Mouse (Mus musculus) heart, embryonic 14.5 days (tissue): Measurements from ENCODE around the gene Hivep3. TPM values are rescaled to one million over a fixed set of nuclear protein-coding genes. Genes with fewer than 3 reads are reported as not detected.

Source experiments
- ATAC-seq: fragments of 200-750 bp; cut with Nextera tagmentation; 2 replicates; pipeline ENCODE4 v1.8.0; 2017; ENCODE audit warnings: low read depth, moderate TSS enrichment; ENCODE audit not compliant: insufficient number of reproducible peaks, insufficient read depth, low FRiP score
- H3K27ac ChIP-seq, 2 experiments: fragments of 200-500 bp in 1 of 2; fragments of 300-500 bp in 1 of 2; sonication (generic) in 1 of 2; replicated peaks in 1 of 2; 2 replicates each; pipeline ENCODE4 v1.5.1; 2012 to 2014; ENCODE audit warnings: low read depth in 2 of 2, low read length in 2 of 2, control low read depth in 1 of 2, mild to moderate bottlenecking in 1 of 2, mixed read lengths in 1 of 2; ENCODE audit not compliant: control insufficient read depth in 1 of 2, insufficient read depth in 1 of 2
- H3K27me3 ChIP-seq: fragments of 300-500 bp; sonication (generic); 2 replicates; pipeline ENCODE4 v1.6.1; 2014; ENCODE audit warnings: mild to moderate bottlenecking, low read length, control low read depth; ENCODE audit not compliant: control insufficient read depth, insufficient read depth
- H3K36me3 ChIP-seq: fragments of 300-500 bp; sonication (generic); 2 replicates; pipeline ENCODE4 v1.6.1; 2014; ENCODE audit warnings: mild to moderate bottlenecking, control low read depth, low read length, mixed read lengths; ENCODE audit not compliant: control insufficient read depth, insufficient read depth
- H3K4me1 ChIP-seq, 2 experiments: fragments of 200-500 bp in 1 of 2; fragments of 300-500 bp in 1 of 2; sonication (generic) in 1 of 2; 2 replicates each; pipeline ENCODE4 v1.6.1; 2012 to 2014; ENCODE audit warnings: low read length in 2 of 2, control low read depth in 1 of 2, mixed read lengths in 1 of 2; ENCODE audit not compliant: control insufficient read depth in 2 of 2, insufficient read depth in 2 of 2
- H3K4me2 ChIP-seq: fragments of 300-500 bp; sonication (generic); 2 replicates; pipeline ENCODE4 v1.6.1; 2014; ENCODE audit warnings: mild to moderate bottlenecking, low read length
- H3K4me3 ChIP-seq, 2 experiments: fragments of 200-500 bp in 1 of 2; fragments of 300-500 bp in 1 of 2; sonication (generic) in 1 of 2; 2 replicates each; pipeline ENCODE4 v1.5.1; 2012 to 2014; ENCODE audit warnings: low read length in 2 of 2, mild to moderate bottlenecking in 2 of 2, control low read depth in 1 of 2, low read depth in 1 of 2, moderate library complexity in 1 of 2; ENCODE audit not compliant: control insufficient read depth in 1 of 2, insufficient read depth in 1 of 2
- H3K9ac ChIP-seq: fragments of 300-500 bp; sonication (generic); 2 replicates; pipeline ENCODE4 v1.6.1; 2014; ENCODE audit warnings: mild to moderate bottlenecking, low read length
- H3K9me3 ChIP-seq: fragments of 300-500 bp; sonication (generic); 2 replicates; pipeline ENCODE4 v1.6.1; 2016; ENCODE audit warnings: low read length, control low read depth; ENCODE audit not compliant: control insufficient read depth
- WGBS: fragments of 180-500 bp; shearing (Covaris S2); extraction: QIAGEN DNeasy Blood & Tissue Kit; methylation state at CpG from one replicate; pipeline ENCODE4 v1.1.7; 2014; 5-methylcytosine and 5-hydroxymethylcytosine counted together
- polyA plus RNA-seq: library from polyadenylated mRNA; unstranded; fragments of >200 nt; fragmentation: Nextera tagmentation; extraction: Ambion mirVana; gene quantifications from 2 replicates; pipeline ENCODE4 v1.2.1, GENCODE M21; 2014

The Hivep3 gene
- polyA plus RNA-seq, 1 experiment from 2014 or later: 6.8 TPM

DNA sequence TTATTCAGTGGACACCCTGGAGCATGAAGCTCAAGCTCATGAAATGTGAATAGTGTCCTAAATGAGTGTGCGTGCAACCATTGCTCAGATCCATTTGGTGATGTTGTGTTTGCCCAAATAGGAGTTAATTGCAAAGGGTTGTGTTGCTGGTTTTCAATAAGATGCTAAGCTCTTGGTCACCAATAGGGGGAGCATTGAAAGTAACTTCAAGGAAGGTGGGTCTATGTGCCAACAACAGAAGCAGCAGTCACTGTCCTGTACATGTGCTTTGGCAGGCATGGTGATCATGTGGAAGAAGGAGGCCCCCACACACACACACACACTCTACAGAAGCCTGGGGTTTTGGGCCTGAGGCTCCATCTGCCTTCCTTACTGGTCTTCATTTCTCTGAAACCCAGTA, 262.8 kb downstream of the Hivep3 start:
- H3K9me3 ChIP-seq: no peaks in the 10 kb centered on the region
- no peak for ATAC-seq
- no peak overlapping the region for H3K4me2 ChIP-seq
- no peak overlapping the region for H3K9ac ChIP-seq
- no peak overlapping the region for H3K4me3 ChIP-seq
- no peaks in the 10 kb centered on the region for H3K27me3 ChIP-seq
- no peaks in the 10 kb centered on the region for H3K36me3 ChIP-seq
- 87% methylated on average over 1 of the region's 1 CpGs for WGBS
- H3K27ac ChIP-seq: no peak overlapping the region
- H3K4me1 ChIP-seq: peaks cover 3 to 7% of the 10 kb centered on the region in 2 experiments; a peak in 2 of 4 replicates

DNA sequence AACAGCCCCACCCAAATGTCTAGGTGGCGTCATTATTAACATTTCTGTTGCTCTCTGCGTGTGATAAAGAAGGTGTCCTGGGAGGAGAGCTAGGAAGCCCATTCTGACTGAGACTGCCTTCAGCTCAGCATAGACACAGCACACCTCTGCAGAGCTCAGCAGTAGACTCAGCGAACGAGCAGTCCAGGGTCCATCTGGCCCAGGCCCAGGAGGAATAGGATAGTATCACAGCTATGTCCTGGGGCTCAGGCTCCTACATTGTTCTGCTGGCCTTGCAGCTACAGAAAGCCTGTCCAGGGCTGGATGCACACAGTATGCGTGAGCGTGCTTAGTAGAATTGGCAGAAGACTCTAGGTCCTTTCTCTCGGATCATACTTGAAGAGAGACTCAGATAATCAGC, 263.8 kb downstream of the Hivep3 start:
- no peaks in the 10 kb centered on the region for H3K27me3 ChIP-seq
- H3K9me3 ChIP-seq: no peaks in the 10 kb centered on the region
- 82% methylated on average over 7 of the region's 7 CpGs for WGBS
- H3K4me3 ChIP-seq: no peak overlapping the region
- no peak overlapping the region for H3K9ac ChIP-seq
- H3K27ac ChIP-seq: no peak overlapping the region
- H3K4me2 ChIP-seq: no peak overlapping the region
- ATAC-seq: no peak
- no peaks in the 10 kb centered on the region; a peak in 1 of 4 replicates for H3K4me1 ChIP-seq
- H3K36me3 ChIP-seq: no peaks in the 10 kb centered on the region

GRCm38 (mm10) chr4:119998911-119999310, 265.3 kb downstream of the Hivep3 start:
- WGBS: 55% methylated on average over 5 of the region's 5 CpGs
- Histone ChIP-seq H3K4me3 (no peak overlapping the region), H3K36me3 (no peaks in the 10 kb centered on the region), H3K4me1 (no peaks in the 10 kb centered on the region; a peak in 1 of 4 replicates), H3K4me2 (no peak overlapping the region), H3K9me3 (no peaks in the 10 kb centered on the region), H3K27me3 (no peaks in the 10 kb centered on the region), H3K9ac (no peak overlapping the region), H3K27ac (no peak overlapping the region)
- ATAC-seq: no peak

- Histone ChIP-seq H3K9me3 (no peaks in the 10 kb centered on the region), H3K4me2 (no peak overlapping the region), H3K36me3 (no peaks in the 10 kb centered on the region), H3K9ac (no peak overlapping the region), H3K27me3 (no peaks in the 10 kb centered on the region), H3K4me3 (no peak overlapping the region), H3K27ac (no peak overlapping the region), H3K4me1 (no peaks in the 10 kb centered on the region; a peak in 1 of 4 replicates)
- WGBS: 67% methylated on average over 7 of the region's 7 CpGs
- ATAC-seq: no peak
Observed at GRCm38 (mm10) chr4:120000881-120001280, 267.3 kb downstream of the Hivep3 start.

GRCm38 (mm10) chr4:120003006-120003405, 269.4 kb downstream of the Hivep3 start:
- Histone ChIP-seq H3K36me3 (no peaks in the 10 kb centered on the region), H3K27ac (no peak overlapping the region), H3K4me2 (no peak overlapping the region), H3K4me3 (no peak overlapping the region), H3K4me1 (peaks cover 0 to 6% of the 10 kb centered on the region in 2 experiments; a peak in 3 of 4 replicates), H3K9ac (no peak overlapping the region), H3K27me3 (no peaks in the 10 kb centered on the region), H3K9me3 (no peaks in the 10 kb centered on the region)
- 43% methylated on average over 3 of the region's 3 CpGs for WGBS
- ATAC-seq: no peak

- WGBS: 64% methylated on average over 6 of the region's 6 CpGs
Observed at GRCm38 (mm10) chr4:120006046-120006445, 272.5 kb downstream of the Hivep3 start.

GRCm38 (mm10) chr4:120007889-120008288, 274.3 kb downstream of the Hivep3 start:
- H3K4me2 ChIP-seq: no peak overlapping the region
- 64% methylated on average over 3 of the region's 3 CpGs for WGBS
- no peak for ATAC-seq

More at GRCm38 (mm10) chr4:120006046-120006445, 272.5 kb downstream of the Hivep3 start:
- Histone ChIP-seq H3K9ac (no peak overlapping the region), H3K4me2 (no peak overlapping the region), H3K9me3 (no peaks in the 10 kb centered on the region), H3K27ac (no peak overlapping the region), H3K4me3 (no peak overlapping the region), H3K4me1 (peaks cover 3 to 6% of the 10 kb centered on the region in 2 experiments; a peak in 3 of 4 replicates), H3K36me3 (no peaks in the 10 kb centered on the region), H3K27me3 (no peaks in the 10 kb centered on the region)
- ATAC-seq: no peak

DNA sequence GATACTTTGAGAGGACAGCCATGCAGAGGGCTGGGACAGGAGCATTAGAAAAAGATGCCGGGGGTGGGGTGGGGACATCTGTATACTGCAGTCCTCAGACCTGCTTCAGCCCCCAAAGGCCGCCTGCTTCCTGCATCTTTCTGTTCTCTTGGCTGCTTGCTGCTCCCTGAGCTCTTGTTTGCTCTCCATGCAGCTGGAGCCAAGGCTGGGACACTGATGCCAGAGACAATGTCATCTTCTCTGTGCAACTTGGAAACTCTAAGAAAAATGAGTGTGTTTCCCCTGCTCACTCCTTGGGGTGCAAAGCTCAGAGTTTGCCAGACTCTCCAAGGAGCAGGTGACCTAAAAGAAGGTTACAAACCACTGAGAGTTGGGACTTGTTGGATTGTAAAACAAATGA, 275.6 kb downstream of the Hivep3 start:
- Histone ChIP-seq H3K9ac (no peak overlapping the region), H3K27ac (no peak overlapping the region), H3K36me3 (no peaks in the 10 kb centered on the region), H3K4me1 (peaks cover 3 to 10% of the 10 kb centered on the region in 2 experiments; a peak in 3 of 4 replicates), H3K4me3 (no peak overlapping the region), H3K4me2 (no peak overlapping the region), H3K27me3 (no peaks in the 10 kb centered on the region), H3K9me3 (no peaks in the 10 kb centered on the region)
- no peak for ATAC-seq
- 77% methylated on average over 2 of the region's 2 CpGs for WGBS

More at GRCm38 (mm10) chr4:120007889-120008288, 274.3 kb downstream of the Hivep3 start:
- Histone ChIP-seq H3K9ac (no peak overlapping the region), H3K27me3 (no peaks in the 10 kb centered on the region), H3K9me3 (no peaks in the 10 kb centered on the region), H3K36me3 (no peaks in the 10 kb centered on the region), H3K27ac (no peak overlapping the region), H3K4me1 (peaks cover 3 to 10% of the 10 kb centered on the region in 2 experiments; a peak in 3 of 4 replicates), H3K4me3 (no peak overlapping the region)
